Mouse (Mus musculus) heart, adult 18-20 months (tissue): ENCODE results near the gene Rita1. TPM values are rescaled to one million over a fixed set of nuclear protein-coding genes. Genes with fewer than 3 reads are reported as not detected.

Experiments
- DNase-seq, 2 experiments: peaks; one replicate each; pipeline ENCODE4 v3.0.0; 2021 to 2022; ENCODE audit warnings: mixed read lengths in 1 of 2
- total RNA-seq, 2 experiments: library from RNA; stranded (reverse); gene quantifications; 2 replicates each; pipeline ENCODE4 v1.2.3; 2021

The Rita1 gene
- total RNA-seq, 2 experiments from 2014 or later, result 13.4 to 16.3 TPM

- no peak for DNase-seq
These were observed 15.3 kb upstream of the Rita1 start for GRCm38 (mm10) chr5:120627515-120628300.

DNA sequence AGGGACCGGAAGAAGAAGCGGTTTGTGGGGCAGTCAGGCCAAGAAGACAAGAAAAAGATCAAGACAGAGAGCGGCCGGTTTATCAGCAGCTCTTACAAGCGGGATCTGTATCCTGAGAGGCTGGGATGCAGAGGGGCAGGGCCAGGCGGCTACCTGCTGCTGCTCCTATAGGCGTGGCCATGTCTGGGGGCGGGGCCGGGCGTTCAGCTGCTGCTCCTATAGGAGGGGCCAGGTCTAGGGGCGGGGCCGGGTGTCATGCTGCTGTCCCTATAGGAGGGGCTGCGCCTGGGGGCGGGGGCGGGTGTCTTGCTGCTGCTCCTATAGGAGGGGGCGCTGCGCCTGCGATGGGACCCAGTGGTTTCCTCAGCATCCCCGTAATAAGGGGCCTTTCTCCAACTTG, 14.0 kb upstream of the Rita1 start:
- DNase-seq, result no peak

DNA sequence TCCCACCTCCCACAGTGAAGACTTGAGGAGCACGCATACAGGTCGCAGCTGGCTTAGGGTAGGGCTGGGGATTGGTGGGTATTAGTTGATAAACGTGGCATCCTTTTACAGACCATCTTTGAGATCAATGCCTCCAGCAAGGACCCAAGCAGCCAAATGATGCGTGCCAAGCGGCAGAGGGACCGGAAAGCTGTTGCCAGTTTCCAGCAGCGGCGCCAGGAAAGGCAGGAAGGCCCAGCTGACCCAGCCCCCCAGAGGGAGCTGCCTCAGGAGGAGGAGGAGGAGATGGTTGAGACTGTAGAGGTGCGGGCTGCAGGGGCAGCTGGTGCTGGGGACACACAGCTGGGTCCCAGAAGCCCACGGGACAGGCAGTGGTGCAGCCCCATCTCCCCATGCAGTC, 12.0 kb upstream of the Rita1 start:
- DNase-seq, result no peak

DNA sequence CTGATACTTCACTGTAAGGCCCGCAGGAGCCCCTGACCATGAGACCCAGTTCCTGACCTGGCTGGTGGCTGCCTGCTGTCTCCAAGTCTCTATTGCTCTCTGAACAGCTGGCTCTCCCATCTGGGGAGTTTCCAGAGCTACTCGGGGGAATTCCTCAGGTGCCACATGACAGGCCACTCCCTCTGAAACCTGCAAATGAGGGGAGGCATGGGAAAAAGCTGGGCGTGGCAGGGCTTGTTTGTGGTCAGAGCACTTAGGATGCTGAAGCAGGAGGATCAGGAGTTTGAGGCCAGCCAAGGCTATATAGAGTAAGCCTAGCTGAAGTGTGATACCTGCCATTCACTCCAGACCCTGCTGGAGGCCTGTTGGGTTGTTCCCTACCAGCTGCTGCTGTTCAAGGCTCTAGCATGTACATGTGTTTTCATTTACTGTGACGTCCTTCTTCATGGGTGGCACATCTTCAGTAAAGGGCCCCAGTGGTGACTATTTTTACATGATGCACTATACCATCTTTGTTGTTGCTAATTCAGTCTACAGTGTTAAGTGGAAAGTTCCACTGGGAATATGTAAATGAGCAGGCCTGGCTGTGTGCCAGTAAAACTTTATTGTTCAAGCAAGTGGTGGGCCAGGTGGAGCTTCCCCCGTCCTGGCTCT, 9.9 kb upstream of the Rita1 start:
- no peak for DNase-seq

- DNase-seq, result no peak
These were observed 9.4 kb upstream of the Rita1 start for GRCm38 (mm10) chr5:120621846-120622197.

DNA sequence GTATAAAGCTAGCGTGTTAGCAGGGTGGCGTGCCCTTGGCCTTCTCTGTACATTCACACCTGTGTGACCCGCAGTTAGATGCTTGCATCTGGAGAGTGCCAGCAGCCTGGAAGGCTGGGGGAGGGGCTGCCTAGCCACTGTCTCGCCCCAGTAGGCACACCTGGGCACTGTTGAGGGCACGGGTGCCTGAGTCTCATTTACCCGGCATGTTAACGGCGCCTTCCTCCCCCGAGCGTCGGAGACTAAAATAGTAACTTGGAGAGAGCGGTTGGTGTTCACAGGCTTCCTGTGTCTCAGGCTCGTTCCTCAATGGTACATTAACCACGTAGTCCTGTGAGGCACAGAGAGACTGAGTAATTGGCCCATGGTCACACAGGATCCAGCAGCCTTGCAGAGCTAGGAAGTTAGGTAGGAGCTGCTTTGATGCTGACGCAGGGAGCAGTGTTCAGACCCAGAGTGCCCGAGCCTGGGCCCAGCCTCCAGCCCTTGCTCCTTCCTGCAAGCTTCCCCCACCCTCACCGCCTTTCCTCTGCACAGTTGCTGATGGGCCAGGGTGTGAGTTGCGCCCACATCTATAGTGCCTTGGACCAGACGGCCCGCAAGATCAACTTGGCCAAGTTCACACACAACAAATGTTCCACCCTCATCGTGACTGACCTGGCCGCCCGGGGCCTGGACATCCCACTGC, 8.8 kb upstream of the Rita1 start:
- peak in 1 of 2 experiments; percentile 31 for DNase-seq

- DNase-seq, result peak; percentile 71 to 87
These were observed 8.1 kb upstream of the Rita1 start for GRCm38 (mm10) chr5:120620375-120621077.

- peak in 1 of 2 experiments; percentile 73 for DNase-seq
These were observed 6.8 kb upstream of the Rita1 start for GRCm38 (mm10) chr5:120619201-120619600.

GRCm38 (mm10) chr5:120618778-120619177, 6.4 kb upstream of the Rita1 start:
- DNase-seq, result no peak

DNA sequence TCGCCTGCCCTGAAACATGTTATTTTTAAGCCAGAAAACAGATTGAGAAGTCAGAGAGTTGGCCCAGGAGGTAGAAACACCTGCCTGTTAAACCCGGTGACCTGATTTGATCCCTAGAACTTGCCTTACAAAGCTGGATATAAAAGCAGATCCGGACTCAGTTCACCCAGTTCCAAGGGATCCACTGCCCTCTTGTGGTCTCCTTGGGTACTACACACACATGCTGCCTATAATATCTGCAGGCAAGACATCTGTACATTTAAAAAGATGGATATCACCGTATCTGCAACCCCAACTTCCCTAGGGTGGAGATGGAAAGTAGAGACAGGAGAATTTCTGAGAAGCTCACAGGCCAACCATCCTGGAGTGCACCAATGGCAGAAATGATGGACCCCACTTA, 3.5 kb upstream of the Rita1 start:
- no peak for DNase-seq

DNA sequence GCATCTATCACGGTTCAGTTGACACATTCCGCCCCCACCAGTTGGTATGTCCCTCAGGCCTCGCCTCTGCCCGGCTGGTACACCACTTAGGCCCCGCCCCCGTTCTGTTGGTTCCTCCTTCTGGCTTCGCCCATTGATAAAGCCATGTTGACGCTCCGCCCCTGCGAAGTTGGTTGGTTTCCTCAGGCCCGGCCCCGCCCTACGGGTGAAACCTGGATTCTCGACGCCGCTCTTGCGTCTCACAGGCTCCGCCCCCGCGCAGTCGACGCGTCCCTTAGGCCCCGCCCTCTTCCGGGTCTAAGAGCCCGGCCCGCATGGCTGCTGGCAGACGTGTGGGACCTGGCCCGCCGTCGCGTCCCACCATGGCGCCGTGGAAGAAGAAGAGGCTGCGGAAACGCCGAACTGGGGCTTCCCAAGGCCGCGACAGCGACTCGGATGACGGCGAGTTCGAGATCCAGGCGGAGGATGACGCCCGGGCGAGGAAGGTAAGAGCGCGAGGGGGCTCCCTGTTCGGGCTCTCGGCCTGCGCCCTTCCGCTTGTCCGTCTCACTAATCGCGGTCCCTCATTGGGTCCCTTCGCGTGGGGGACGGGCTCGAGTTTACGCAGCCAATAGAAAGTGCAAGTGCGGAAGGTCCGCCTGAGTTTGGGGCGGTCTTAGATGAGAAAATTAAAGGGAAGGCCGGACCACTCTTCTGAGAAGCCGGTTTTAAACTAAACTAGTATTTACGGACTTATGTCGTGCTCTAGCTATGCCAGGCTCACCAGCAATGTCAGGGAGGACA, 624 bp upstream of the Rita1 start:
- DNase-seq, result peak; percentile 100

DNA sequence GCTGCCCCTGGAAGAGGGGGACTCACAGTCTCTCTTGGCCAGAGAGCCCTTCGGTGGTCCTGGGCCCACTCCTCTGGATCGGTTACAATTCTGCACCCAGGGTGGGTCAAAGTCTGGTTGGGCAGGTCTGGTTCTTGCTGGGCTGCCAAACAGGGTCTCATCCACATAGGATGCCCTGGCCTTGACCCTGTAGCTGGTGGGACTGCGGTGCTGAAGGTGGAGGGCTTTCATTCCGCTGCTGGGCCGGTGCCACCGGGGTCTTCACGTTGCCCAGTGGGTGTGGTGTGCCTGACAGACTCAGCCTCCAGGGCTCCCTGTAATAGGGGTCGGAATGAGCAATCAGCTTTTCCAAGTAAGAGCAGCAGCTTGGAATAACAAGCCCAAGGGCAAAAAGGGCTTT, 973 bp downstream of the Rita1 start:
- no peak for DNase-seq

GRCm38 (mm10) chr5:120610906-120611305, 1.5 kb downstream of the Rita1 start:
- DNase-seq, result no peak

GRCm38 (mm10) chr5:120609246-120609775, 3.1 kb downstream of the Rita1 start:
- DNase-seq, result no peak

GRCm38 (mm10) chr5:120607335-120607734, 5.1 kb downstream of the Rita1 start:
- no peak for DNase-seq

DNA sequence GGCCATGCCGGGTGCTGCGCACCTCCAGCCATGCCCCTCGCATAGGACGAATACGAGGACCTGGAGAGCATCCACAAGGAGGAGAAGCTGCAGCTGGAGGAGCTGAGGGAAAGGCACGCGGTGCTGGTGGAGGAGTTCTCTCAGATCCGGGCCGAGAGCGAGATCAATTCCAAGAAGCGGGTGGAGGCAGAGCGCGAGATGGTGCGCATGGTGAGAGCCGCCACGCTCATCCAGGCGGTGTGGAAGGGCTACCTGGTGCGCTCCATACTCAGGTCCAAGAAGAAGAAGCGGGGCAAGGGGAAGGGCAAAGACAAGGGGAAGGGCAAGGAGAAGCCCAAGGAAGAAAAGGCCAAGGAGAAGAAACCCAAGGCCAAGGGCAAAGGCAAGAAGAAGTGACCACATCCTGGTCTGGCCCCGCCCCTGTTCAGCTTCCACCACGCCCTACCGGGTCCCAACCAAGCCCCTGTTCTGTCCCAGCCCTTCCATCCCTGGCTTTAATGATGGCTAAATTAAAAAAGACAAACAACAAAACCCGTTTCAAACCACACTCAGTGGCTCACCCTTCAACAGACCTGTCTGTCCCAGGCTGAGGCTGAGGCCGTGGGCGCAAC, 5.7 kb downstream of the Rita1 start:
- DNase-seq, result no peak

- DNase-seq, result peak; percentile 90 to 95
These were observed 6.7 kb downstream of the Rita1 start for GRCm38 (mm10) chr5:120605688-120606087.

- DNase-seq, result peak in 1 of 2 experiments; percentile 44
These were observed 7.1 kb downstream of the Rita1 start for GRCm38 (mm10) chr5:120605241-120605661.

- peak; percentile 78 to 93 for DNase-seq
These were observed 7.5 kb downstream of the Rita1 start for GRCm38 (mm10) chr5:120604839-120605238.

DNA sequence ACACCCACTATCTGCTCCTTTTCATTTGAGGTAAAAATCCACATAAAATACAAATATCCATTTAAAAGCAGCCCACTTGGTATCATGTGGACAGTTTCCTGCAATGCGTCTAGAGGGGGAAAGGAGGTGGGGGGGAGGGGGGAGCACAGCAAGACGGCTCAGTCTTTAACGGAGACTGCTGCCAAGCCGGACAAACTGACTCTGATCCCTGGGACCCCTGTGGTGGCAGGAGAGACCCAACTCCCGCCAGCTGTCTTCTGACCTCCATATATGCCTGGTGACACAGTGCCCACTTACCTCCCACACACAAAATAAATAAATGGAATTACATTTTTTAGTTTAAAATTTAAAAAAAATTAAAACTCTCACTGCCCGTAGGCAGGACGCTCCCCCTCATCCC, 8.9 kb downstream of the Rita1 start:
- no peak for DNase-seq

- no peak for DNase-seq
These were observed 10.2 kb downstream of the Rita1 start for GRCm38 (mm10) chr5:120602210-120602609.
